Mouse (Mus musculus): ENCODE data around the gene Gm10447. TPM values are rescaled to one million over a fixed set of nuclear protein-coding genes. Genes with fewer than 3 reads are reported as not detected.
"Not testable (repeated sequence)": the region's sequence is repeated elsewhere in the genome, so short reads cannot be mapped to it uniquely, and the experiment has no call there.

Gene Gm10447
- polyA plus RNA-seq, 1 experiment from 2014 or later = 0.07 TPM

GRCm38 (mm10) chr11:53435504-53435903 lies 21.4 kb downstream of the Gm10447 start:
- Histone ChIP-seq H3K27ac (ENCODE audit: low read length) (no peak overlapping the region), H3K9ac (ENCODE audit: low read depth, low read length) (no peak overlapping the region), H3K4me2 (ENCODE audit: low read depth, low read length) (no peak overlapping the region), H3K27me3 (replicated peaks; ENCODE audit: control insufficient read depth, insufficient read depth, low read length) (no peaks in the 10 kb centered on the region), H3K9me3 (ENCODE audit: control insufficient read depth, low read length) (no peaks in the 10 kb centered on the region), H3K4me1 (ENCODE audit: control insufficient read depth, insufficient read depth, low read length) (peaks cover 3% of the 10 kb centered on the region; the same call in 1 of the 2 replicates), H3K36me3 (ENCODE audit: control insufficient read depth, insufficient read depth, low read length) (no peaks in the 10 kb centered on the region), H3K4me3 (ENCODE audit: low read length) (no peak overlapping the region)
- no peak for ATAC-seq
- WGBS = 83% methylated on average over 8 of the region's 8 CpGs

GRCm38 (mm10) chr11:53433057-53433456 lies 23.9 kb downstream of the Gm10447 start:
- Histone ChIP-seq H3K9ac (ENCODE audit: low read depth, low read length) (no peak overlapping the region), H3K27me3 (replicated peaks; ENCODE audit: control insufficient read depth, insufficient read depth, low read length) (no peaks in the 10 kb centered on the region), H3K4me3 (ENCODE audit: low read length) (no peak overlapping the region), H3K36me3 (ENCODE audit: control insufficient read depth, insufficient read depth, low read length) (peaks cover 7% of the 10 kb centered on the region), H3K4me2 (ENCODE audit: low read depth, low read length) (no peak overlapping the region), H3K4me1 (ENCODE audit: control insufficient read depth, insufficient read depth, low read length) (peaks cover 3% of the 10 kb centered on the region; the same call in 1 of the 2 replicates), H3K27ac (ENCODE audit: low read length) (no peak overlapping the region), H3K9me3 (ENCODE audit: control insufficient read depth, low read length) (no peaks in the 10 kb centered on the region)
- 53% methylated on average over 6 of the region's 6 CpGs for WGBS
- no peak for ATAC-seq

- H3K27ac ChIP-seq (ENCODE audit: low read length) = peak overlapping the region; percentile 76
- peak overlapping the region; percentile 67 for H3K4me2 ChIP-seq (ENCODE audit: low read depth, low read length)
- peaks cover 3% of the 10 kb centered on the region; the same call in 1 of the 2 replicates for H3K4me1 ChIP-seq (ENCODE audit: control insufficient read depth, insufficient read depth, low read length)
- peak; percentile 51 for ATAC-seq
- H3K4me3 ChIP-seq (ENCODE audit: low read length) = peak overlapping the region; percentile 96
- H3K9ac ChIP-seq (ENCODE audit: low read depth, low read length) = peak overlapping the region; percentile 59
- H3K36me3 ChIP-seq (ENCODE audit: control insufficient read depth, insufficient read depth, low read length) = peaks cover 7% of the 10 kb centered on the region
- WGBS = 12% methylated on average over 9 of the region's 9 CpGs
- H3K9me3 ChIP-seq (ENCODE audit: control insufficient read depth, low read length) = no peaks in the 10 kb centered on the region
- H3K27me3 ChIP-seq (replicated peaks; ENCODE audit: control insufficient read depth, insufficient read depth, low read length) = no peaks in the 10 kb centered on the region
Observed at GRCm38 (mm10) chr11:53431347-53432056, 25.4 kb downstream of the Gm10447 start.

- H3K4me2 ChIP-seq (ENCODE audit: low read depth, low read length) = peak within 1 kb of the TSS; percentile 67
- ATAC-seq = peak; percentile 93
- H3K4me3 ChIP-seq (ENCODE audit: low read length) = peak within 1 kb of the TSS; percentile 96
Observed at GRCm38 (mm10) chr11:53430670-53431346, 26.1 kb downstream of the Gm10447 start, which contains the start of the genes Uqcrq and Gdf9. Uqcrq (minus strand) TSS chr11:53430831. Gdf9 (plus strand) TSS chr11:53431023.

GRCm38 (mm10) chr11:53430300-53430669 lies 26.6 kb downstream of the Gm10447 start:
- Histone ChIP-seq H3K27ac (ENCODE audit: low read length) (peak overlapping the region; percentile 85), H3K27me3 (replicated peaks; ENCODE audit: control insufficient read depth, insufficient read depth, low read length) (no peaks in the 10 kb centered on the region), H3K4me3 (ENCODE audit: low read length) (peak overlapping the region; percentile 96), H3K9me3 (ENCODE audit: control insufficient read depth, low read length) (no peaks in the 10 kb centered on the region), H3K4me1 (ENCODE audit: control insufficient read depth, insufficient read depth, low read length) (peaks cover 6% of the 10 kb centered on the region; the same call in 1 of the 2 replicates), H3K36me3 (ENCODE audit: control insufficient read depth, insufficient read depth, low read length) (peaks cover 7% of the 10 kb centered on the region), H3K4me2 (ENCODE audit: low read depth, low read length) (peak overlapping the region; percentile 58), H3K9ac (ENCODE audit: low read depth, low read length) (peak overlapping the region; percentile 92)
- peak; percentile 29 for ATAC-seq
- under 1% methylated on average over 34 of the region's 34 CpGs for WGBS

More at GRCm38 (mm10) chr11:53430670-53431346, 26.1 kb downstream of the Gm10447 start, which contains the start of the genes Uqcrq and Gdf9:
- H3K36me3 ChIP-seq (ENCODE audit: control insufficient read depth, insufficient read depth, low read length) = peaks cover 7% of the 10 kb centered on the region
- H3K27ac ChIP-seq (ENCODE audit: low read length) = peak within 1 kb of the TSS; percentile 85
- under 1% methylated on average over 44 of the region's 44 CpGs for WGBS
- H3K4me1 ChIP-seq (ENCODE audit: control insufficient read depth, insufficient read depth, low read length) = peaks cover 3% of the 10 kb centered on the region; the same call in 1 of the 2 replicates
- peak within 1 kb of the TSS; percentile 92 for H3K9ac ChIP-seq (ENCODE audit: low read depth, low read length)
- H3K9me3 ChIP-seq (ENCODE audit: control insufficient read depth, low read length) = no peaks in the 10 kb centered on the region
- no peaks in the 10 kb centered on the region for H3K27me3 ChIP-seq (replicated peaks; ENCODE audit: control insufficient read depth, insufficient read depth, low read length)

GRCm38 (mm10) chr11:53429182-53429581 lies 27.7 kb downstream of the Gm10447 start:
- H3K9ac ChIP-seq (ENCODE audit: low read depth, low read length) = peak overlapping the region; percentile 92
- peak overlapping the region; percentile 58 for H3K4me2 ChIP-seq (ENCODE audit: low read depth, low read length)

GRCm38 (mm10) chr11:53428716-53429057 lies 28.2 kb downstream of the Gm10447 start:
- no peak for ATAC-seq
- peaks cover 7% of the 10 kb centered on the region; the same call in 1 of the 2 replicates for H3K4me1 ChIP-seq (ENCODE audit: control insufficient read depth, insufficient read depth, low read length)
- peaks cover 7% of the 10 kb centered on the region for H3K36me3 ChIP-seq (ENCODE audit: control insufficient read depth, insufficient read depth, low read length)
- H3K4me3 ChIP-seq (ENCODE audit: low read length) = no peak overlapping the region
- no peak overlapping the region for H3K9ac ChIP-seq (ENCODE audit: low read depth, low read length)
- WGBS = 97% methylated on average over 5 of the region's 5 CpGs
- 0 out of 2 replicates have a peak overlapping the region, but pooled peaks have one; percentile 18 for H3K27ac ChIP-seq (ENCODE audit: low read length)
- H3K9me3 ChIP-seq (ENCODE audit: control insufficient read depth, low read length) = no peaks in the 10 kb centered on the region
- no peaks in the 10 kb centered on the region for H3K27me3 ChIP-seq (replicated peaks; ENCODE audit: control insufficient read depth, insufficient read depth, low read length)
- no peak overlapping the region for H3K4me2 ChIP-seq (ENCODE audit: low read depth, low read length)

More at GRCm38 (mm10) chr11:53429182-53429581, 27.7 kb downstream of the Gm10447 start:
- H3K27ac ChIP-seq (ENCODE audit: low read length) = no peak overlapping the region
- H3K27me3 ChIP-seq (replicated peaks; ENCODE audit: control insufficient read depth, insufficient read depth, low read length) = no peaks in the 10 kb centered on the region
- no peak for ATAC-seq
- H3K36me3 ChIP-seq (ENCODE audit: control insufficient read depth, insufficient read depth, low read length) = peaks cover 7% of the 10 kb centered on the region
- peaks cover 7% of the 10 kb centered on the region; the same call in 1 of the 2 replicates for H3K4me1 ChIP-seq (ENCODE audit: control insufficient read depth, insufficient read depth, low read length)
- H3K9me3 ChIP-seq (ENCODE audit: control insufficient read depth, low read length) = no peaks in the 10 kb centered on the region
- H3K4me3 ChIP-seq (ENCODE audit: low read length) = peak overlapping the region; percentile 96; the same call in 1 of the 2 replicates

- Histone ChIP-seq H3K27ac (ENCODE audit: low read length) (0 out of 2 replicates have a peak overlapping the region, but pooled peaks have one; percentile 18), H3K4me1 (ENCODE audit: control insufficient read depth, insufficient read depth, low read length) (peaks cover 7% of the 10 kb centered on the region; the same call in 1 of the 2 replicates), H3K4me2 (ENCODE audit: low read depth, low read length) (no peak overlapping the region), H3K9ac (ENCODE audit: low read depth, low read length) (no peak overlapping the region), H3K27me3 (replicated peaks; ENCODE audit: control insufficient read depth, insufficient read depth, low read length) (no peaks in the 10 kb centered on the region), H3K4me3 (ENCODE audit: low read length) (no peak overlapping the region), H3K36me3 (ENCODE audit: control insufficient read depth, insufficient read depth, low read length) (peaks cover 7% of the 10 kb centered on the region), H3K9me3 (ENCODE audit: control insufficient read depth, low read length) (no peaks in the 10 kb centered on the region)
- ATAC-seq = no peak
- 84% methylated on average over 3 of the region's 3 CpGs for WGBS
Observed at GRCm38 (mm10) chr11:53427993-53428715, 28.8 kb downstream of the Gm10447 start.

GRCm38 (mm10) chr11:53426914-53427313 lies 30.0 kb downstream of the Gm10447 start:
- H3K4me1 ChIP-seq (ENCODE audit: control insufficient read depth, insufficient read depth, low read length); ATAC-seq; H3K9me3 ChIP-seq (ENCODE audit: control insufficient read depth, low read length); H3K36me3 ChIP-seq (ENCODE audit: control insufficient read depth, insufficient read depth, low read length); H3K27ac ChIP-seq (ENCODE audit: low read length); H3K27me3 ChIP-seq (replicated peaks; ENCODE audit: control insufficient read depth, insufficient read depth, low read length); H3K9ac ChIP-seq (ENCODE audit: low read depth, low read length); H3K4me2 ChIP-seq (ENCODE audit: low read depth, low read length); H3K4me3 ChIP-seq (ENCODE audit: low read length): not testable (repeated sequence)
- 85% methylated on average over 3 of the region's 3 CpGs for WGBS

Measured in intestine, embryonic 16.5 days (tissue).